In genomic region chr2:57414550-57415160, GRCm38 (mm10) we compare ENCODE assay signal across 17 mouse cellular contexts.
"Had no signal": no experiment of that assay in that cellular context is flagged by ENCODE, and none has a peak within 500 bp of the region (broad histone marks: within the 10 kb centered on the region; RNA-seq: fewer than 3 reads in every experiment).

No protein-coding gene starts in this region.

- DNase-seq: kidney, postnatal 25 days; layer of hippocampus, adult 9-11 months; liver; lung, adult 18-20 months; lung, postnatal 10 days; lung, postnatal 36 days; midbrain, embryonic 14.5 days; thymus, adult 18-20 months; thymus, postnatal 36 days had no signal

- H3K4me1 ChIP-seq: limb, embryonic 10.5 days; limb, embryonic 13.5 days; liver, embryonic 12.5 days; liver, embryonic 15.5 days; lung, embryonic 15.5 days had no signal

- H3K4me2 ChIP-seq: limb, embryonic 13.5 days; liver, embryonic 12.5 days; liver, embryonic 15.5 days; lung, embryonic 15.5 days; midbrain, embryonic 11.5 days had no signal

- H3K36me3 ChIP-seq: limb, embryonic 10.5 days; limb, embryonic 13.5 days; liver, embryonic 12.5 days; liver, embryonic 15.5 days; lung, embryonic 15.5 days had no signal

- H3K27ac ChIP-seq: kidney, postnatal 0 days; layer of hippocampus, adult 2 months; limb, embryonic 10.5 days; limb, embryonic 13.5 days; liver, embryonic 12.5 days; liver, embryonic 15.5 days; lung, embryonic 15.5 days had no signal

- H3K27me3 ChIP-seq: limb, embryonic 13.5 days; liver, embryonic 12.5 days; liver, embryonic 15.5 days; lung, embryonic 15.5 days had no signal

- H3K9me3 ChIP-seq: limb, embryonic 10.5 days; limb, embryonic 13.5 days; liver, embryonic 12.5 days; liver, embryonic 15.5 days; lung, embryonic 15.5 days had no signal

- H3K9ac ChIP-seq: limb, embryonic 13.5 days; liver, embryonic 12.5 days; liver, embryonic 15.5 days; lung, embryonic 15.5 days had no signal

- ATAC-seq: liver, embryonic 12.5 days had no signal

- H3K4me3 ChIP-seq: layer of hippocampus, adult 2 months; limb, embryonic 10.5 days; limb, embryonic 13.5 days; liver, embryonic 12.5 days; liver, embryonic 15.5 days; lung, embryonic 15.5 days had no signal
